Mouse (Mus musculus) gastrocnemius, postnatal 4 days (tissue): ENCODE measurements around the gene Robo3. TPM values are rescaled to one million over a fixed set of nuclear protein-coding genes. Genes with fewer than 3 reads are reported as not detected.

Experiments used
- DNase-seq, 2 experiments: peaks; one replicate each; pipeline ENCODE4 v3.0.0; 2021 to 2022; ENCODE audit warnings: low spot score in 2 of 2, mixed read lengths in 2 of 2
- total RNA-seq, 2 experiments: library from RNA; stranded (reverse); gene quantifications; 2 replicates each; pipeline ENCODE4 v1.2.3; 2021

The Robo3 gene
- total RNA-seq, 2 experiments from 2014 or later, result not detected

DNA sequence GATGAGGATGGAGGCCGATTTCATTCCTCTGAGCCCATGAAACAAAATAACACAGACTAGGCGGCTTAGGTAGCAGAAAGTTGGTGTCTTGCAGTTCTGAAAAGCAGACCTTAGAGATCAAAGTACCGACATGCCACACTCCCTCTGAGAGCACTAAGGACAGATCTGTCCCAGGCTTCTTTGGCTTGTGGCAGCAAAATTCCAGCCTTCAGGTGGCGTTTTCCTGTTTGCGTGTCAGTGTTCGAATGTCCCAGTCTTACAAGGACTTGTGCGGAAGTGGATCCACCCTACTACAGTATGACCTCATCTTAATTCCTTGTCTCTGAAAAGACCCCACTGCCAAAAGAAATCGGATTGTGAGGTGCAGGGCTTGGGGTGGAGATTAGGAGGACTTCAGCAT, 64.2 kb downstream of the Robo3 start:
- no peak for DNase-seq

DNA sequence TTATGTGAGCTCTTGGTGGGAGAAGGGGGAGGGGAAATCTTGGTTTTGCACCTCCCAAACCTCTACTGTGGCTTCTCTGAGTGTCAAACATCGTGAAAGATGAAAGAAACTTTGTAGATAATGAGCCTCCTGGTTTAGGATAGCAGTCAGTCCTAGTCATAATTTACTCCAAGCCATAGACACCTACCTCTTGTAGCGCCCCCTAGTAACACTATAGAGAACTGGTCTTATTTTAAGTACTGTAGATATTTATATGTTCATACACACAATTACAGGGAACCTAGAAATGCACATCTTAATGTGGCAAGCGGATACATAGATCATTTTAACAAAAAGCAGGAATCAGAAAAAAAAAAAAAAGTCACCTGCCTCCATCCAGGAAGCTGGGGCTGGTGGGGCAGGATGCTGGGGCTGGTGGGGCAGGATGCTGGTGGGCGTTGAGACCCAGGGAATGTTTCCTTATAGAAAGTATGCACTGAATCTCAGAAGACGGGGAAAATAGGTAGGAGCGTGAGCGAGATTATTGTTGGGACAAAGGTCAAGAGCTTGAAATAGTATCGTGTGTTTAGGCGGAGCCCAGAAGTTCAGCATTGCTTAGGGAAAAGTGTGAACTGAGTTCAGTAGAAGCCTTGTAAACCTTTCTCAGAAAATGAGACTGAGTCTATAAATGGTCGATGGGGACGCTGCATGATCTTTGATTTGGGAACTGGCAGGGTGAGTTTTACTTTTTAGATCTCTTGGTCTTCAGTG, 64.8 kb downstream of the Robo3 start:
- no peak for DNase-seq

DNA sequence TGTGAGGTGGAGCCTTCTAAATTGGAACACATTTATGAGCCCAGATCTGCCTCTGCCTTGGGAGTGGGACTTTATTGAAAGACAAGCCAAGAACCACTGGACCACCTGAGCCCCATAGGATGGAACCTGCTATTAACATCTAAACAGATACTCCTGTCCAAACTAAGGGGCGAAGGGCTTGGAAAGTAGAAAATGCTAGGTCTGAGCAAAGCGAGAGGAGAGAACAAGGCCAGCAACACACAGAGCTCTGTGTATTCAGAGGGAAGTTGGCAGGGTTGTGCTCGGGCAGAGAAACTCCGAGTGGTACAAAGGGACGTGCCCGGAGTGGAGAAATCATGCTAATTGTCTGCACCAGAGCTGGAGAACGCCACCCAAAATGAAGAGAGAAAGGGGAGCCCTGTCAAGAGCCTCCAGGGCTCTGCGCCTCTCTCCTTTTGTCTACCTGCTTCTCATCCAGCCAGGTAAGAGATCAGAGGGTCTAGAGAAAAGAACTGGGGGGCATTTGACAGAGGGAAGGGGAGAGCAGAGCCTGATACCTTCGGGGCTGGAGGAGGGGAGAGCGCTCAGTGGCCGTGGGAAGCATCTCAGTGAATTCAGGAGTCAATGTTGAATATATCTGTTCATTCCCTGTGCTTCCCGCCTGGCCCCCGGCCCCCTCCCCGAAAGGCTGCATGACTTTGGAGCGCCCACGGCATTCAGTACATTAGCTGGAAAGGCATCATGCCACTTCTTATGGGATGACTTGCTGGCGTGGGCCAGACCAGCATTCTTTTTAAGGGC, 65.6 kb downstream of the Robo3 start, which contains the start of gene Hepacam:
Gene Hepacam, plus strand, starts transcription at position 51 of the 780 bp plus-strand sequence.
- no peak for DNase-seq

DNA sequence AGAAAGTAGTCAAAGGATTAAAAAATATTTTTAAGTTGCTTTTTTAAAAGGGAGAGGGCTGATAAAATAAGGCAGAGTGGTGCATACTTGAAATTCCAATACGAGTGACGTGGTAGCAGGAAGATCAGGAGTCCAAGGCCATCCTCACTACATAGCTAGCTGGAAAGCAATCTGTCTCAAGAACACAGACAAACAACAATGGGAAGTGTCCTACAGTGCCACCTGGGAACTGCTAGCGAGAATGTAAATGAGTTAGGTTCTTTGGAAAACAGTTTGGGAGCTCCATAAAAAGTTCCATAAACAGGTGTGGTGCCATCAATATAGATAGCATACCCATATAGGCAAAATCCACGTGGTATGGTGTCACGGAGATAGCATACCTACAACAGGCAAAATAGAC, 67.3 kb downstream of the Robo3 start:
- no peak for DNase-seq

Other genes with a start within 250 kb of the Robo3 start
- 1 to 10 TPM; 3.8 to 4.2 TPM for gene Tmem218, start 225.0 kb downstream of the Robo3 start, total RNA-seq
- gene Slc37a2, start 177.5 kb downstream of the Robo3 start, total RNA-seq, result 1 to 10 TPM; 4.1 to 4.4 TPM
- gene Ccdc15, start 84.8 kb downstream of the Robo3 start, total RNA-seq, result 1 to 10 TPM; 3.7 to 4.2 TPM
- under 1 TPM; 0.41 to 0.59 TPM for gene Hepacam, start 65.9 kb downstream of the Robo3 start, total RNA-seq
- 10 to 100 TPM; 23.6 to 27.2 TPM for gene Robo4, start 31.3 kb downstream of the Robo3 start, total RNA-seq
- 10 to 100 TPM; 17.7 to 19.5 TPM for gene Msantd2, start 56.1 kb upstream of the Robo3 start, total RNA-seq
- gene Esam, start 94.8 kb upstream of the Robo3 start, total RNA-seq, result 10 to 100 TPM; 50.7 to 55.3 TPM
- gene Vsig2, start 106.0 kb upstream of the Robo3 start, total RNA-seq, result 1 to 10 TPM; 2.9 to 6.8 TPM
- 1 to 10 TPM; 2.3 to 3.2 TPM for gene Nrgn, start 119.7 kb upstream of the Robo3 start, total RNA-seq
- gene Siae, start 122.5 kb upstream of the Robo3 start, total RNA-seq, result 1 to 10 TPM; 6.0 to 7.2 TPM
- 1 to 10 TPM; 1.4 TPM for gene Spa17, start 180.5 kb upstream of the Robo3 start, total RNA-seq
- 10 to 100 TPM; 75.0 to 76.6 TPM for gene Tbrg1, start 224.1 kb upstream of the Robo3 start, total RNA-seq
- gene Panx3, start 236.0 kb upstream of the Robo3 start, total RNA-seq, result not detected